Mouse (Mus musculus) stomach, embryonic 16.5 days (tissue): ENCODE measurements around the gene Mdh1. TPM values are rescaled to one million over a fixed set of nuclear protein-coding genes. Genes with fewer than 3 reads are reported as not detected.
"Not testable (repeated sequence)": the region's sequence is repeated elsewhere in the genome, so short reads cannot be mapped to it uniquely, and the experiment has no call there.

Experiments used
- ATAC-seq: fragments of 200-750 bp; cut with Nextera tagmentation; 2 replicates; pipeline ENCODE4 v1.8.0; 2017; ENCODE audit warnings: moderate number of reproducible peaks, moderate TSS enrichment; ENCODE audit not compliant: insufficient read depth, low FRiP score
- H3K27ac ChIP-seq: fragments of 300-500 bp; sonication (generic); 2 replicates; pipeline ENCODE4 v1.5.1; 2014; ENCODE audit warnings: low read length
- H3K27me3 ChIP-seq: fragments of 300-500 bp; sonication (generic); 2 replicates; pipeline ENCODE4 v1.6.1; 2014; ENCODE audit warnings: low read length, control low read depth, mixed read lengths; ENCODE audit not compliant: control insufficient read depth, insufficient read depth
- H3K36me3 ChIP-seq: fragments of 300-500 bp; sonication (generic); 2 replicates; pipeline ENCODE4 v1.6.1; 2014; ENCODE audit warnings: low read length; ENCODE audit not compliant: control insufficient read depth, insufficient read depth
- H3K4me1 ChIP-seq: fragments of 300-500 bp; sonication (generic); 2 replicates; pipeline ENCODE4 v1.6.1; 2014; ENCODE audit warnings: low read length, control low read depth, mixed read lengths; ENCODE audit not compliant: control insufficient read depth, insufficient read depth
- H3K4me2 ChIP-seq: fragments of 300-500 bp; sonication (generic); 2 replicates; pipeline ENCODE4 v1.6.1; 2014; ENCODE audit warnings: low read depth, low read length, mixed read lengths
- H3K4me3 ChIP-seq: fragments of 300-500 bp; sonication (generic); replicated peaks from 2 replicates; pipeline ENCODE4 v1.5.1; 2014; ENCODE audit warnings: mild to moderate bottlenecking, low read length
- H3K9ac ChIP-seq: fragments of 300-500 bp; sonication (generic); 2 replicates; pipeline ENCODE4 v1.6.1; 2014; ENCODE audit warnings: low read length
- H3K9me3 ChIP-seq: fragments of 300-500 bp; sonication (generic); replicated peaks from 2 replicates; pipeline ENCODE4 v1.6.1; 2016; ENCODE audit warnings: low read length, control low read depth; ENCODE audit not compliant: control insufficient read depth
- whole genome bisulfite sequencing: fragments of 180-500 bp; shearing (Covaris S2); extraction: QIAGEN DNeasy Blood & Tissue Kit; methylation state at CpG from one replicate; pipeline ENCODE4 v1.1.7; 2014; 5-methylcytosine and 5-hydroxymethylcytosine counted together
- microRNA-seq: library from miRNA; unstranded; fragments of <30 nt; microRNA quantifications from one replicate; pipeline ENCODE4, GENCODE M21; 2016
- polyA plus RNA-seq: library from polyadenylated mRNA; unstranded; fragments of >200 nt; fragmentation: Nextera tagmentation; extraction: Ambion mirVana; gene quantifications from 2 replicates; pipeline ENCODE4 v1.2.1, GENCODE M21; 2015

The Mdh1 gene
- polyA plus RNA-seq, 1 experiment from 2014 or later = 498 TPM

DNA sequence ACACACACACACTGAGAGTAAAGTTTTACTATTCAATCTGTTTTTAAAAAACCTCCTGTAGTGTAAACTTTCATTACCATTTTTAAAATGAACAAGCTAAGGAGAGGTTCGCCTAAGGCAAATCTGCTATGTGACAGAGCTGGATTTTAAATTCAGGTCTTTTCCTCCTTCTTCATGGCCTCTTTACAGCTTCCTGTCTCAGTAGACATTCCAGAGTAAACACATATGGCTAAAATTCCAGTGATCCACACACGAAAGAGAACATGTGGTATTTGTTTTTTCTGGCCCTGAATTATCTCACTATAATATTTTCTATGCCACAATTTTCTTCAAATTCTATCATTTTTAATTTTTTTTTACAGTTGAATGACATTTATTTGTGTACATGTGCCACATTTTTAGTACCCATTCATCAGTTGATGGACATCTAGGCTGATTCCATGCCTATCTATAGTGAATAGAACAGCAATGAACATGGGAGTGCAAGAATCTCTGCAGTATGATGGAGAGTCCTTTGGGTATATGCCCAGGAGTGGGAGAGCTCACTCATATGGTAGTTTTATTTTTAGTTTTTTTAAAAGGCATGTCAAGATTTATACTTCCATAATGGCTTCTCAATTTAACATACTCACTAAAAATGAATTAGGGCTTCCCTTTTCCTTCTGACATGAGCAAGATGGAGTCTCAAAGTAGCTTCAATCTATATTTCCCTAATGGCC is 43.3 kb downstream of the Mdh1 start:
- no peak for ATAC-seq

DNA sequence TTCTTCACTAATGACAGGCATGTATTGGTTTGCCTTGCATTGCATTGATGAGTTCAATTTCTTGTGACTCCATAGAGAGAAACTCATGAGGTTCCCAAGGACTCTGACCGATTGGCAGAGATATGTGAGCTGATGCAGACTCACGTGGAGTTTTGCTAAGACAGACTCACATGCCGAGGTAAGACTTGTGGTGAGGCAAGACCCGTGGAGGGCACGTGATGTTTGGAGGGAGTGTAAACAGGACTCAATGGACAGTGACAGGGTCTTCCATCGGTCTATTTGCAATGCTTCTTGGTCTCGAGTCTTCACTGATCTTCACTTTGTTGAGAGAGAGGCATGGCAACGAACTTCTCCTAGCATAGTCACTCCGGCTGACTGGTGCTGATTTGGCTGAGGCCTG is 54.4 kb downstream of the Mdh1 start:
- H3K4me2 ChIP-seq = no peak overlapping the region
- no peak for ATAC-seq
- no peak overlapping the region for H3K4me3 ChIP-seq
- no peaks in the 10 kb centered on the region for H3K36me3 ChIP-seq
- no peak overlapping the region for H3K27ac ChIP-seq
- no peak overlapping the region for H3K9ac ChIP-seq
- H3K4me1 ChIP-seq = no peaks in the 10 kb centered on the region
- 84% methylated on average over 9 of the region's 9 CpGs for WGBS
- H3K27me3 ChIP-seq = no peaks in the 10 kb centered on the region
- H3K9me3 ChIP-seq = no peaks in the 10 kb centered on the region

More for the DNA sequence above, 43.3 kb downstream of the Mdh1 start:
- H3K9me3 ChIP-seq = no peaks in the 10 kb centered on the region
- 36% methylated on average over 2 of the region's 2 CpGs for WGBS
- no peak overlapping the region for H3K27ac ChIP-seq
- no peak overlapping the region for H3K9ac ChIP-seq
- no peak overlapping the region for H3K4me3 ChIP-seq
- H3K27me3 ChIP-seq = no peaks in the 10 kb centered on the region
- H3K4me1 ChIP-seq = no peaks in the 10 kb centered on the region
- no peak overlapping the region for H3K4me2 ChIP-seq
- no peaks in the 10 kb centered on the region for H3K36me3 ChIP-seq

DNA sequence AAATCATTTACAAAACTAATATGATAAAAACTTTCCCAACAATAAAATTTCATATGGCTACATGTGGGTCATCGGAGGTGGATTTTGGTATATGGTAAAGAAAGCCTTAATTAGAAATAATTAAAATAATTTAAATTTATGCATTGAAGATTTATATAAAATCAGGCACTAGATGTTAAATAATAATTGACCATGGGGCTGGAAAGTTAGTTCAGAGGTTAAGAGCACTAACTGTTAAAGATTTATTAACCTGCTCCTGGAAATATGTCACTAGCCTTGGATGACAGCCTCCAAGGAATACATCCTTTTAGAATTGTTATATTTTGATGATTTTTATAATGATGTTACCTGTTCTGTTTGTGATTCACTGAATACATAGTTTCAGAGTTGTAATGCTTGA is 55.8 kb downstream of the Mdh1 start:
- H3K4me1 ChIP-seq, H3K9me3 ChIP-seq, H3K27ac ChIP-seq, ATAC-seq, H3K4me3 ChIP-seq, H3K4me2 ChIP-seq, H3K36me3 ChIP-seq, H3K9ac ChIP-seq, H3K27me3 ChIP-seq: not testable (repeated sequence)
- WGBS = 90% methylated on average over 1 of the region's 1 CpGs

DNA sequence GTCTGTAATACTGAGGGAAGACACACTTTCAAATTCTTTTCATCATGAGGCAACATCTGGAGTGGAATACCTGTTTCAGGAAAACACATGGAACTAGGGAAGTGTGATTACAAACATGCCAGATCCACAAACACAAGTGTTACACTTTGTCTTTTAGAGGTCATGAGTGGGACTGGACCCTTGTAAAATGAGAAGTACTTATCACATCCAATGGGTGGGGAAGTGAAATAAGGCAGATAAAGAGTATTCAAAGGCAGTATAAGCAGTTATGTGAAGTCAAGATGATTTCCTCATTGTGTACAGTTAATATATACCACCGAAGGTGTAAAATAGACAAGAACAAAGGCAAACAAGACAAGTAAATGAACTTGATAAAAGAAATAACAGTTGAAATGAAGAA is 61.6 kb downstream of the Mdh1 start:
- H3K27ac ChIP-seq, H3K4me2 ChIP-seq, H3K4me1 ChIP-seq, H3K27me3 ChIP-seq, H3K36me3 ChIP-seq, H3K4me3 ChIP-seq, H3K9me3 ChIP-seq, H3K9ac ChIP-seq, ATAC-seq: not testable (repeated sequence)
- 74% methylated on average over 1 of the region's 1 CpGs for WGBS

DNA sequence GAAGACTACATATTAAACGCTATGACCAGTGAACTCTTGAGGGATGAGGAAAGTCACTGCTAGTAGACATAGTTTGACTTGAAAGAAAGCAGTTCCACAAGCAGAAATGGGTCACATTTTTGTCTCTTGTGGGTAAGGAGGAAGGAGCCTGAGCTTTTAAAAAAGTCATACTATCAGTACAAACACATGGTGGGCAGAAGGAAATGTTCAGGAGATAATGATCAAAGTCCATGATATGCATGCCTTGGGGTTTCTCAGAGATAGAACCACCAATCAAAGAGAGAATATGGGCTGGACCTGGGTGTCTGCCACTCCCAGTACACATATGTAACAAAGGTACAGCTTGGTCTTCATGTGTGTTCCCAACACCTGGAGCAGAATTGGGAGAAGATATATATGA is 63.5 kb downstream of the Mdh1 start:
- H3K4me1 ChIP-seq, ATAC-seq, H3K36me3 ChIP-seq, H3K4me3 ChIP-seq, H3K9me3 ChIP-seq, H3K27ac ChIP-seq, H3K27me3 ChIP-seq, H3K4me2 ChIP-seq, H3K9ac ChIP-seq: not testable (repeated sequence)
- WGBS = 65% methylated on average over 1 of the region's 1 CpGs

DNA sequence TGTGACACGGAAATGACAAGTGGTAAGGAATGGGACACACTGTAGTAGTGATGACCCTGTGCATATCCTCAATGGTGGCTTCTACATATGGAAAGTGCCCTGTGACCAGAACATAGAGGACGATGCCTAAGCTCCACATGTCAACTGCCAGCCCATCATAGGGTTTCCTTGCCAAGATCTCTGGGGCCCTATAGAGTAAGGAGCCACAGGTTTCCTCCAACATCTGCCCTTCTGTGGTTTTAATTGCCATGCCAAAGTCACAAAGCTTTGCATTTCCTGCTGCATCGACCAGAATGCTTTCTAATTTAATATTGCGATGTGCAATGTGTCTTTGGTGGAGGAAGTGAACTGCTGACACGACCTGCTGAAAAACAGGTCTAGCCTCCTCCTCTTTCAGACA is 65.1 kb downstream of the Mdh1 start:
- ATAC-seq, H3K4me1 ChIP-seq, H3K27me3 ChIP-seq, H3K4me3 ChIP-seq, H3K27ac ChIP-seq, H3K9me3 ChIP-seq, H3K4me2 ChIP-seq, H3K9ac ChIP-seq, H3K36me3 ChIP-seq: not testable (repeated sequence)
- WGBS = 78% methylated on average over 5 of the region's 5 CpGs

Small RNA genes lying within 50 kb of the gene (microRNA-seq; reads per million reads assigned to microRNA genes)
- gene Gm22990 = not detected

Other genes with a start within 250 kb of the Mdh1 start
- gene Ugp2, start 201.2 kb downstream of the Mdh1 start, polyA plus RNA-seq = 102 and 116 TPM in 2 replicates
- 8.9 and 9.2 TPM in 2 replicates for gene Wdpcp, start 132 bp downstream of the Mdh1 start, polyA plus RNA-seq